Mouse (Mus musculus): ENCODE data around the gene Shc2. TPM values are rescaled to one million over a fixed set of nuclear protein-coding genes. Genes with fewer than 3 reads are reported as not detected.

Shc2 gene
- total RNA-seq, 2 experiments from 2014 or later, result 3.5 to 4.0 TPM

DNA sequence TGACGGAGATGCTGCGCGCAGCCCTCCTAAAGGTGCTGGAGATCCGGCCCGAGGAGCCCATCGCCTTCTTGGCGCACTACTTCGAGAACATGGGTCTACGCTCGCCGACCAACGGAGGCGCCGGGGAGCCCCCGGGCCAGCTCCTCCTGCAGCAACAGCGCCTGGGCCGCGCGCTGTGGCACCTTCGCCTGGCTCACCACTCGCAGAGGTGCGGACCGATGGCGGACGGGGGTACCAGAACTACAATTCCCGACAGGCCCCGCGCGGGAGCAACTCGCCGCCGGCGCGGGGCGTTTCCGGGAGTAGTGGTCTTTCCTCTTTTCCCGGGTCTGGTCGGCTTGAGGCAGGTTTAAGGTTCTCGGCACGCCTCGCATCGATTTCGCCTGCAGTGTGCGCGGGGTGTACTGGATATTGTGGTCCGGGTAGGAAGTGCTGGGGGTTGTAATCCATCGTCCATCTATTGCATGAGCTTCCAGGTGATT, 31.9 kb upstream of the Shc2 start:
- intact Hi-C loops (cut with DNase I), result no loop called here
- peak; percentile 75 to 80 for DNase-seq

DNA sequence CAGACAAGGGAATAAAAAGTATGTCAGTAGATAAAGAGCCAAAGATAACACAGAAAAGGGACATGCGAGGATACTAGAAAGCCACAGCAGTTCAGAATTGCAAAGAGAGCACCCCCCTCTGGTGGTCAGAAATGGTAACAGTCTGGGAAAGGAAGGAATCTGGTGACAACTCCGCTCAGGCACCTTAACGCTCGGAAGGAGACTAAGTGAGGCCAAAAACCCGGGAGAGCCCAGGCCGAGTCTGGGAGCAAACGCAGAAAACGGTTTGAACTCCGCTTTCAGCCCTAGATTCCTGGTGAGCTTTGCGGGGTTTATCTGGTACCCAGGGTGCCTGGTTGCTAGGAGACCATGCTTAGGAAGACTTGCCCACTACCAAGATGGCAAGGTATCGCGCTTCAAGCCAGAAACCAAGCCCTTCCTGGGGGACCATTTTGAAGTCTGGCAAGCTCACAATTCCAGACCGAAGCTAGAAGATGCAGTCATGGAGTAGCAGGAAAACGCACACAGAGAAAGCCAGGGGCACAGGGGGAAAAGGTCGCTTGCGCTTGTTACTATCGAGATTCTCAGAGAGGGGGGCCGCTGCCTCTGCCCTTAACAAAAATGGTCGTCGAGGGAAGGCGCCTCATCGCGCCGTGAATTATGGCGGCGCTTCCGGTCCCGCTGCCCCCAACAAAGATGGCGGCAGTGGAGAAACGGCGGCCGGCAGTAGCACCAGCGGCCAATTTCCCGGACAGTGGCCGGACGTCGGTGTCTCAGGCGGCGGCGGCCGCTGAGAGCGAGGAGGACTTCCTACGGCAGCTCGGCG, 31.3 kb upstream of the Shc2 start, which contains the start of gene Tpgs1:
Gene Tpgs1 (plus strand): TSS at position 599 of the 805 bp plus-strand sequence.
- intact Hi-C loops (cut with DNase I), result loop anchor here (1.0 kb wide), 1 partner anchor 74 kb away; no protein-coding TSS in a partner anchor
- peak; percentile 88 to 92 for DNase-seq

DNA sequence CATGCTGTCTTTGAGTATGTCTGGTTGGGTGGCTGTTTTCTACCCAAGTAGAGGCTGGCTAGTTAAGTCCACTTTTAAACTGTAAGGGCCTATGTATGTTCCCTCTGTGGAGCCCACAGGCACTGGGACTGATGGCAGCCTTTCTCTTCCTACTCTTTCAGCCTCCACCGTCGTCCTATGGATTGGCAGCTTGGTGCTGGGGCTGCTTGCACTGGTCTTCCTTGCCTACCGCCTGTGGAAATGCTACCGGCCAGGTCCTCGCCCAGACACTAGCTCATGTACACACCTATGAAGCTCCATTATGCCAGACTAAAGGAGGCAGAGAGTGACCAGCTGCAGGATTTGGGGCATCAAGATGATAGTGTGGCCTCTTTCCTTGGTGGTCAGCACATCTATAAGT, 30.4 kb upstream of the Shc2 start:
- intact Hi-C loops (cut with DNase I), result loop anchor here (1.0 kb wide), 1 partner anchor 73 kb away; no protein-coding TSS in a partner anchor

DNA sequence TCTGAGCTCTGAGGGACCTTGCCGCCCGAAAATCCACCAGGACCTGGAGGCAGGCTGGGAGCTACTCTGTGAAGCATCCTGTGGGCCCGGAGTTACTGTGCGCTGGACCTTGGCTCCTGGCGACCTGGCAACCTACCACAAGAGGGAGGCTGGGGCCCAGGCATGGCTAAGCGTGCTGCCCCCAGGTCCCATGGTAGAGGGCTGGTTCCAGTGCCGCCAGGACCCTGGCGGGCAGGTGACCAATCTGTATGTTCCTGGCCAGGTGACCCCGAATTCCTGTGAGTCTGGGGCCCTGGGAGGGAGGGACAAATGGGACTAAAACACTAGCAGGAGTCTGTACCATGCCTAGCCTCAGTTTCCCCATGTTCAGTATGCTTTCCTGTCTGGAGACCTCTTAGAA, 28.8 kb upstream of the Shc2 start:
- intact Hi-C loops (cut with DNase I), result no loop called here
- DNase-seq, result no peak

More for the DNA sequence above, 30.4 kb upstream of the Shc2 start:
- DNase-seq, result no peak

DNA sequence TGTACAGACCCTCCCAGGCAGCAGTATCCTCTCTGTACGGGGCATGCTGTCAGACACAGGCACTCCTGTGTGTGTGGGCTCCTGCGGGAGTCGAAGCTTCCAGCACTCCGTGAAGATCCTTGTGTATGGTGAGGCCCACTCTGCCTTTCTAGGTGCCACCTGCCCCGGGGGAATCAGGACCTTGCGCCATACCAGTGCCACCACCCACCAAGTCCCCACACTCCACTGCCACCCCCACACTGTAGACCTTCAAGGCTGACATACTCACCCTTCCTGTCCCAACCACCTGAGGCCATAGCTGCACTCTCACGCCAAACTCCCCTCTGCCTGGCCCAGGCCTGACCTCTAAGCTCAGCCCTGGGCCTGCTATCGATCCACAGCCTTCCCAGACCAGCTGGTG, 27.3 kb upstream of the Shc2 start:
- intact Hi-C loops (cut with DNase I), result no loop called here
- no peak for DNase-seq

DNA sequence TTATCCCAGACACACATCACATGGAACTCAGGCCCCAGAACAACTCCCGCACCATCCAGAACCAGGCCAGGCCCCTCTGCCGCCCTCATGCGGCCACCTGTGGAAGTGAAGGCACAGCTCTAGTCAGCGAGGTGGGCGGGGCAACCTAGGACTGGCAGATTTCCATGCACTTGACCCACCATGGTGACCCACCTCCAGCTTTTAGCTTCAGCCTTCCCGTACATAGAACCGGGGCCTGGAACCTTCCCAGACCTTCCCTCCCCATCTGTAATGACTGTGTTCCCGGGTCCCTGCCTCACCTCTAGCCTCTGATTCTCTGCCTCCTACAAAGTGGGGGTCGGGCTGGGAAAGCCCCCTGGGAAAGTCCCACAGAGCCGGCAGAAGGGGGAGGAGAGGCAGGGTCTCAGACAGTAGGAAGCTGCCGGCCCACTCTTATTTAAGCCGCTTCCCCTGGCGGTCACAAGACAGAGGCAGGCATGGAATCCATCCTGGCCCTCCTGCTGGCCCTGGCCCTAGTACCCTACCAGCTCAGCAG, 26.5 kb upstream of the Shc2 start, which contains the start of gene Madcam1:
Gene Madcam1 (plus strand): TSS at position 429 of the 535 bp plus-strand sequence.
- intact Hi-C loops (cut with DNase I), result no loop called here
- peak; percentile 71 to 79 for DNase-seq

DNA sequence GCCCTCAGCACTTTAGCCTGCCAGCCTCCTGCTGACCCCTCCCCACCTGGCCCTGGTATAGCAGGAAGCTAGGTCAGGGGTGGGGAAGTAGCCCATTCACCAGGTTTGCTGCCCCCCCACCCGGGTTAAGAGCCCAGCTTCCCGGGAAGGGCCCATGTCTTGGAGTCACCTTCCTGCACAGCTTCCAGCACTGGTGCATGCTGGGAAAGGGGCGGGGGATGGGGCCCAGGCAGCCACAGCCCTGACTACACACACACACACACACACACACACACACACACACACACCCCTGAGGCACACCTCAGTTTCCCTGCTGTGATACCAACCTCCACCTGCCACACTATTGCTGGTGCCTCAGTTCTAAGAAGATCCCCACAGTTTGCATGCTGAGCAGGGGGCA, 24.1 kb upstream of the Shc2 start:
- no peak for DNase-seq
- intact Hi-C loops (cut with DNase I), result no loop called here

DNA sequence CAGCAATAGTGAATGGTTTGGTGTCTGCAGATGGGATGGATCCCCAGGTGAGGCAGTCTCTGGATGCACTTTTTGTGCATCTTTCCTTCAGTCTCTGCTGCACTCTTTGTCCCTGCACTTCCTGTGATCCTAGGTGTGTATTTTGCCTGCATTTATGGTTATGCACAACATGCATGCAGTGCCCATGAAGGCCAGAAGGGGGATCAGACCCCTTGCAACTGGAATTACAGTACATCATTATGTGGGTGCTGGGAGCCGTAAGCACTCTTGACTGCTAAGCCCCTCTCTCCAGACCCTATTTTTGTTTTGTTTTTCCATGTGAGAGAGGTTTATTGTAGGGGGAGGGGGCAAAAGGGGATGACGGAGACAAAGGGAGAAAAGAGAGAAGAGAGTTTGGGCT, 22.6 kb upstream of the Shc2 start:
- no peak for DNase-seq
- intact Hi-C loops (cut with DNase I), result no loop called here

DNA sequence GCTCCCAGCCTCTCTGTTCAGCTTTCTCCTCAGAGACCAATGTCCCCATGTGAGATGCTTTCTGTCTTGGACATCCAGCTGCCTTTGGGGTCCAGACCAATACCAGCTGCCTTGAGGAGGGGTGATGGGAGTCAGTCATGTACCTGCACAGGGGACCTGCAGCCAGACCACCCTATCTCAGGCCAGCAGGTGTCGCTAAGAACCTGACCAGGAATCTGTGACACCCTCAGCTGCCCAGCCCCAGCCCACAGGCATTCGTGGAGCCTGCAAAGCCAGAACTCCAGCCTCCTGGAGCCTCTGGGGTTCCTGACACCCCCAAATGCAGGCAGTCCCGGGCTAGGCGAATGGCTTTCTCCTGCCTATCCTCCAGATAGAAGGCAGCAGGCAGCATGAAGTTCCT, 21.1 kb upstream of the Shc2 start:
- no peak for DNase-seq
- intact Hi-C loops (cut with DNase I), result no loop called here

DNA sequence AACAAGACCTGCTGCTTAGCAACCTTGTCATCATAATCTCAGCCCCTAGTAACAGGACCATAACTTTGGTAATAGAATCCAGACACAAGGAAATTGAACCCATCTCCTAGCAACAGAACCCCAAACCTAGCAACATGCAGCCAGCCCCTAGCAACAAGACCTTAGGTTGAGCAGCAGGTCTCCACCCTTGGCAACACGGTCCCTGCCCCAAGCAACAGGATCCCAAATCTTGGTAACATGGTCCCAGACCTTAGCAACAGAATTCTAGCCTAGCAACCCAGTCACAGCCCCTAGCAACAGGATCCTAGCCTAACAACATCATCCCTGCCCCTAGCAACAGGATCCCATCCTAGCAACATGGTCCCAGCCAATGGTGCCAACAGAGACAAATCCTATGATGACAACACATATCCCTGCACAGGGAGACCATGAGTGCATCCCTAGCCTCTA, 17.3 kb upstream of the Shc2 start:
- DNase-seq, result no peak
- intact Hi-C loops (cut with DNase I), result no loop called here

DNA sequence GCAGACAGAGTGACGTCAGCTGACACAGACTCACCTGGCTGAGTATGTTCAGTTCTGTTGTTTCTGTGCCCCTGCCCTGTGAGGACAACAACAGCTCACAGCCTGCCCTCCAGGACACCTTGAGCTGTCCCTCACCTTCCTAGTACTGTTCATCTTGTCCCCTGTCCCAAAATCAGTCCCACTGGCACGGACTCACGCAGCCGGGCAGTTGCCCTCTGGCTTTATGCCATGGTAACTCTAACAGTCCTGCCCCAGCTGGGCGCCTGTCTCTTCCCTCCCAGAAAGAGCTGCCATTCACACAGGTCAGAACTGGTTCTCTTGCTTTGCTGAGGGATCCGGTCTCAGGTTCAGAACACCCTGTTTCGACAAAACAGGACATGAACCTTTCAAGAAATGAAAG, 15.1 kb upstream of the Shc2 start:
- peak in 1 of 2 experiments; percentile 30 for DNase-seq
- intact Hi-C loops (cut with DNase I), result no loop called here

DNA sequence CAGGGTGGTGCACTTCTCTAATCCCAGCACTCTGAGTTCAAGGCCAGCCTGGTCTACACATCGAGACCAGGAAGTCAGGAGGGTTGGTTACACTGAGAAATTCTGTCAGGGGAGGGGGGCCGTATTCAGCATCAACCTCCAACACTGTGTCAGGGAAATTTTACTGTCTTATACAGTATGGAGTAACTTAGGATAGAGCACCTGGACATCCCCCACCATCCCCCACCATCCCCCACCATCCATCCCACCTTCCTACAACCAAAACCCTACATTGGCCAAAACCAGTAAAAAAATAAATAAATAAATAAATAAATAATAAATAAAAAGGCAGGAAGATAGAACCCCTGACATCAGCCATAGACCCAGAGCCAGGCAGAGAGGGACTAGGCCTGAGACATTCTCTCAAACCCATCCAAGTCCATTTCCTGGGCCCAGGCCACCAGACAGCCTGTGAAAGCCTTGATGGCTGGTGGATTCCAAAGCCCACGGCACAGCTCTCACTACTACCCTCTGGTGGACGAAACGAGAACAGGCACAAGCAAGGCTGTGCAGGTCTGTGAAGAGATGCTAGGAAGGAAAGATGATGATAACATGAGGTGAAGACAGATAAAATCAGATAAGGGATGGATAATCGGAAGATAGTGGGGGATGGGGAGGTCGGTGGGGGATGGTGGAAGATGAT, 11.5 kb upstream of the Shc2 start:
- DNase-seq, result peak; percentile 75 to 86

DNA sequence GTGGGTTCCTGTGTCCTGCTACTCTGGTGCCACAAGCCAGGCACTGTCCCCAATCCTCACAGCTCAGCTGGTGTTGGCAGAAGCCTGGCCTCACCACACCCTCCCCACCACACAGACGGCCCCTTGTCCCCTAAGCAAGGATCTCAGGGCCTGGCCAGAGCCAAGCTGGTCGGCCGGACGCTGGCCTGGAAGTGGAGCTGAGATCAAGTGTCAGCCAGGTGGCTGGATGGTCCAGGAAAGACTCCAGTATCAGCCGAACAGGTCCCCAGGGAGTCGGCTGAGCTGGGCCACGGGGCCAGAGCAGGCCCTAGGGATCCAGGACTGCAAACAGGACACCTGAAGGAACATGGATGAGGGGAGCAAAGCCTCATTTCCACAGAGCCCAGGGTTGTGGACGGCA, 8.0 kb upstream of the Shc2 start, which contains the start of gene Odf3l2:
Gene Odf3l2 (minus strand): TSS at position 28 of the 400 bp plus-strand sequence.
- no peak for DNase-seq

More for the DNA sequence above, 11.5 kb upstream of the Shc2 start:
- intact Hi-C loops (cut with DNase I), result loop anchor here (1.0 kb wide), 1 partner anchor 54 kb away; no protein-coding TSS in a partner anchor

DNA sequence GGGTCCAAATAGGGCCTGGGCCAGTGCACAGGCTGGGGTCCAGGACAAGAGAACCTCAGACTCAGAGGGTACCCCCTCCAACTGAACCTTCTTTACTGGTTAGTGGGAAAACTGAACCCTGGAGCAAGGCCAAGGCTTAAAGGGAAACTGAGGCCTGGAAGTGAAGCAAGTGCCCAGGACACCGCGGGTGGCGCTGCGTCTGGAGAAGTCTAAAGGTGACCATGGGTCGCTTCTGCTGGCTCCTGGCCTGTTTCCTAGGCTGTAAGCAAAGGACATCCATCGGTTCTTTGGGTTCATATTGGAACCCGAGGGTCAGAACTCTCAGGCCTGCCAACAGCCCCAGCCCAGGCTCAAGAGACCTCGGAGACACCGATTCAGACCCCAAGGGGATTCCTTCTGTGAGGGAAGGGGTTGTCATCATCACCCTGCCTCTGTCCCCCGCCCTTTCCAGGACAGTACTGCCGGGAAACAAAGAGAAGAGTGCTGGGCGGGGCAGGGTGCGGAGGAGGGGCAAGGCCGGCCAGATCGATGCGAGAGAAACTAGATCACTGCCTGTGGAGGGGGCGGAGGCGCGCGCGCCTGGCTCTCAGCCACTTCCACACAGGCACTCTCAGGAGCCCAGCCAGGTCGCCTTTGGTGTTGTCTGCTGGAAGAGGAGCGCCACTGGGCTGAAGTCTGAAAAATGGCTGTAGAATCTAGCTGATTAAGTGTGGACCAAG, 927 bp upstream of the Shc2 start:
- intact Hi-C loops (cut with DNase I), result no loop called here

More for the DNA sequence above, 8.0 kb upstream of the Shc2 start, which contains the start of gene Odf3l2:
- intact Hi-C loops (cut with DNase I), result no loop called here

DNA sequence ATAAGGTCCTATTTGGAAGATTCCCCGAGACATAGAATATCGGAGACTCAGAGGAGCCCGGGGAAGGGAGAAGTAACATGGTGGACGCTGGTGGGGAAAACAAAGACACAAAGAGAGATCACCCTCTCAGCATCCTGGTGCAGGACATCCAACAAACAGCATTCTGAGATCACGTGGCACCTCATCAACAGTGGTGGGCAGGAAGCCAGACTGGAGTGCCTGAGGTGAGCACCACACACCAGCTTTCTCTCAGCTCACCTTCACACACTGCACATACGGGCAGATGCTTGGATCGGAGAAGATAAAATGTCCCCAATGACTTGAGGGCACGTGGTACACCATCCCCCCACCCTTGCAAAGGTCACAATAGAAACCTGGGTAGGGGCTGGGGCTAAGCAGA, 1.4 kb downstream of the Shc2 start:
- intact Hi-C loops (cut with DNase I), result no loop called here
- DNase-seq, result no peak

More for the DNA sequence above, 927 bp upstream of the Shc2 start:
- peak; percentile 48 to 60 for DNase-seq

DNA sequence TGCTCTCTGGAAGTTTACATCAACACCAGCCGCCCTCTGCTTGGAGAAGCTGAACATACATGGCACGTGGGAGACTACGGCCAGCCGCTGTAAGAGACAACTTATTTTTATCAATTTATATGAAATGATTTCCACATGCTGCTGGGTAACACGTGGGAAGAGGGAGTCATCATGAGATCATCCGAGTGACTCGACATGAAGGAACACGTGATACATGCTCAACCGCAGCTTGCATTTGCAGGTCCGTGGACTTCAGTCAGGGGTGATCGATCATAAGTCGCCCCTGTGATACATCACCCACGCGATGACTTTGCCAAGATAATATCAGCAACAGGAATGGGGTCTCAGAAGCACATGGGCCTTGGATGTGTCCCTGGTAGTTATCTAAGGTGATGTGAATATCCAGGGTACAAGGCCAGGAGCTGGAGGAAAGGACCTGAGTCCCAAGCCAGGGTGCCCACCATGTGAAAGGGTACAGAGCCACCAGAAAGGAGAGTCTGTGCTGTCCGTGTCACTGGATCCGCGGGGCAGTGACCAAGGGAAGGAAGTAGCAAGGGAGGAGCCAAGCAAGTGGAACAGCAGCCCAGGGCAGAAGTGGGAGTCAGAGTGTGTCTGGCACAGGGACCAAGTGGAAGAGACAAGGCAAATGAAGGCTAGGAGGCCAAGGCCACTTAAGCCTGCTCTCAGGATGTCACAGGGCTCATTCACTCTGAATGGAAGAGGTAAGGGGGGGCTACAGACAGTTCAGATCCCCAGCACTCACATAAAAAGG, 4.5 kb downstream of the Shc2 start:
- intact Hi-C loops (cut with DNase I), result no loop called here
- no peak for DNase-seq

DNA sequence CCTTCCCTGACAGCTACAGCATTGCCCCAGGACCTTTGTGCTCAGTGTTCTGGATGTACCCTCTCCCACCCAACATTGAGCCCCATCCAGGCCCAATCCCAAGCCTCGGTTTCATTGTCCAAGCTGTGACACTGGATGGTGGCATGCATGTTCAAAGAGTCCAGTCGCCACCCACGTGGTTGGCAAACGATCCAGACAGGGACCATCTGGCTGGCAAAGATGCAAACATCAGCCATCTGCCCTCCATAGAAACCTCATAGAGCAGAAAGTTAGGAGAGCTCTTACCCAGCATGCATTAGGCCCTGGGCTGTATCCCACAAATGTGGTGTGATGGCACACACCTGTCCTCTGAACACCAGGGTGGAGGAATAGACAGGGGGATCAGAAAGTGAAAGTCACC, 6.3 kb downstream of the Shc2 start:
- intact Hi-C loops (cut with DNase I), result no loop called here
- DNase-seq, result no peak

DNA sequence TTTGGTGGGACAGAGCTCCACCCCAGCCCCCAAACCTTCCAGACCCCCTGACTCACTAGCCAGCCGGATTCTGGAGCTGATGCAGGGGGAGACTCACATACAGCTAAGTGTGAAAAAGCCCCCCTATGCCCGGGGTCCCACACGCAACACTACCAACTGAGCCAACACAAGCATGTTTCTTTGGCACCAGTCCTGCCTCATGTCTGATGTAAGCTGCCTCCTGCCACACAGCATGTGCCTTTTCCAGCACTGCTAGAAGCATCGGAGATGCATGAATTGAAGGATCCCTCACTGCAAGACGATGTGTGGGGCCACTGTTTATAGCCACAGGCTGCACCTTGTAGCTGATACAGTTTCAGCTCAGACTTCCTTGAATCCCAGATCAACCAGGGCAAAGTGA, 9.3 kb downstream of the Shc2 start:
- intact Hi-C loops (cut with DNase I), result no loop called here
- DNase-seq, result no peak

DNA sequence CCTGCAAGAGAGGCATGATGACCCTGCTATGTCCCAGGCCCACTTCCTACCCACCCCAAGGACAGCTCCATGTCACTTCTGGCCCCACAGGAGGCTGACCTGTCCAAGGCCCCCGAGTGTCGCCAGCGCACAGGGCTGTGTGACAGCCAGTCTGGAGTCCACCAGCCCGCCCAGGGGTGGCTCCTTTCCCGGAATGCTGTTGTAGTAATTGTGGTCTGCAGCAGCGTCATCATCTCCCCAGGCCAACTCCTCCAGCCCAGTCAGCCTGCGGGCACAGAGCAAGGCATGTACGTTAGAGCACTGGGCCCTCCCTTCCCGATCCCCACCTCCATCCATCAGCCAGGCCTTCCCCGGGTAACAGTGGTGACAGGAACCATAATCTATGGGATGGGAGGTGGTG, 11.6 kb downstream of the Shc2 start:
- DNase-seq, result no peak
- intact Hi-C loops (cut with DNase I), result no loop called here
